Mouse (Mus musculus) CD4-positive naive resting alpha-beta T cell, adult 57 days (primary cell): ENCODE data around the gene Prr23a2. TPM values are rescaled to one million over a fixed set of nuclear protein-coding genes. Genes with fewer than 3 reads are reported as not detected.

Experiments used
- total RNA-seq: library from RNA; stranded (reverse); gene quantifications from one replicate; pipeline ENCODE4 v1.2.4, GENCODE M21; 2023

Gene Prr23a2
- total RNA-seq = not detected

GRCm38 (mm10) chr9:98856210-98856609 lies at the start of gene Prr23a2:
Prr23a2 (plus strand) TSS chr9:98856494.

GRCm38 (mm10) chr9:98842117-98842516 lies 14.2 kb upstream of the Prr23a2 start, which contains the start of gene Prr23a1:
Prr23a1 (plus strand) TSS chr9:98842503.

GRCm38 (mm10) chr9:98864571-98864970 lies 8.3 kb downstream of the Prr23a2 start, which contains the start of gene Prr23a3:
Prr23a3 (plus strand) TSS chr9:98864767.

GRCm38 (mm10) chr9:98902819-98903218 lies 46.5 kb downstream of the Prr23a2 start, which contains the start of gene 7420426K07Rik:
7420426K07Rik (plus strand) TSS chr9:98903119.

Other genes starting within 250 kb of the Prr23a2 start
- not detected for gene Prr23a1, start 14.0 kb upstream of the Prr23a2 start, total RNA-seq
- not detected for gene Prr23a3, start 8.3 kb downstream of the Prr23a2 start, total RNA-seq
- not detected for gene 7420426K07Rik, start 46.6 kb downstream of the Prr23a2 start, total RNA-seq
- gene Foxl2, start 98.8 kb downstream of the Prr23a2 start, total RNA-seq = not detected
- gene Faim, start 129.9 kb downstream of the Prr23a2 start, total RNA-seq = 32.7 TPM
- 0.50 TPM for gene Gm1123, start 179.2 kb downstream of the Prr23a2 start, total RNA-seq